Mouse (Mus musculus) cerebellum, adult 18-20 months (tissue): ENCODE measurements at regions not wholly inside any gene's neighbourhood (a gene's known extent, or its start where the extent isn't known, plus 50 kb on each side); places are given as distances from the start of the nearest gene placed in this dataset.

Source experiments
- DNase-seq, 2 experiments: peaks; one replicate each; pipeline ENCODE4 v3.0.0; 2021

- no peak for DNase-seq
Measured at GRCm38 (mm10) chr5:82472146-82472545, 882.8 kb downstream of the Tecrl start.

DNA sequence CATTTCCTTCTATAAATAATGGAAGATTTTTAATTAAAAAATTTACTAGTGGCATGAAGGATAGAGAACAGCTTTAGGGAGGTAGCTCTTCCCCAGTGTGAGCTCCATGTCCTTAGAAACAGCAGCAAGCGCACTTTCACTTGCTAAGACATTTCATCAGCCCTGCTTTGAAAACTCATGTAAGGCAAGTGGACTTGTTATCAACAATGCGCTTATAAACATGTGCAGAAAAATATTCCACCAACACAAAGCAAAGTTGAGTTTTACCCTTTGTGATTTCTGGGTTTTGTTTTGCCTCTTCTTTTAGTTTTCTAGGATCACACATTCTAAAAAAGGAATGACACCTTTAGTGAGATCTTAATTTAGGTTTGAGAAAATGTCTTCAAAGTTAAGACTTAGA, 890.7 kb downstream of the Tecrl start:
- no peak for DNase-seq

- DNase-seq, result no peak
Measured at GRCm38 (mm10) chr5:82441288-82441687, 913.7 kb downstream of the Tecrl start.

DNA sequence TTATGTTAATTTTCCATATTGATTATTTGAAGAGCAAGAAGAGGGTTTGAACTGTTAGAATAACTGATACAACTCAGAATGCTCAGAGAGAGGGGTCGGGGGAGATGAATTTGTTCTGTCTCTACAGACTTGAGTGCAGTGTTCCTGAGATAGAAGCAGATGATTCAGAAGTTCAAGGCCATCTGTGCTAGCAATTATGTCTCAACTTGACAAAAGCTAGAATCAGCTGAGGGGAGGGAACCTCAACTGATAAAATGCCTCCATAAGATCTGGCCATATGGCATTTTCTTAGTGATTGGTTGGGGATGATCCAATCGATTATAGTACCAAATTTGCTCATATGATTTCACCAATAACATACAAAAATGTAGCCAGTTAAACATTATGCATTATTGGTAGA, 914.9 kb downstream of the Tecrl start:
- no peak for DNase-seq

DNA sequence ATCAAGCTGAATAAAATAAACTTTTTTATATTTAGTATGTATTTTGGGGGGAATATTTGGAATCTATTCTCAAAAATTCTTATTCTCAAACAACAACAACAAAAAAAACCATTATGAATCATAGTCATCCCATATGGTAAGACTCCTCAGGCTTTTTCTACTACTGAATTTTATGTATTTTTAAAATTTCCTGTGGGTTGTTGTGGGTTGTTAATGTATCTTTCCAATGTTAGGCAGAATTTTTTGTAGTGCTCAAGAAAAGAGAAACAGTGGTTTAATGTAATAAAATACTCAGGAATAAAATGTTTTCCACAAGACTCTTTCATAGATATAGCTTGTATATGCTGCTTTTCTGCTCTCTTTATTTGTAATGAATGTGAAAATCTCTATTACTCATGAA, 934.6 kb downstream of the Tecrl start:
- no peak for DNase-seq

- DNase-seq, result no peak
Measured at GRCm38 (mm10) chr5:82396632-82397234, 958.3 kb downstream of the Tecrl start.

- no peak for DNase-seq
Measured at GRCm38 (mm10) chr5:82361624-82362023, 993.4 kb downstream of the Tecrl start.

- no peak for DNase-seq
Measured at GRCm38 (mm10) chr5:82356336-82356735, 998.7 kb downstream of the Tecrl start.

GRCm38 (mm10) chr5:82351089-82351488, 1003.9 kb downstream of the Tecrl start:
- DNase-seq, result no peak

DNA sequence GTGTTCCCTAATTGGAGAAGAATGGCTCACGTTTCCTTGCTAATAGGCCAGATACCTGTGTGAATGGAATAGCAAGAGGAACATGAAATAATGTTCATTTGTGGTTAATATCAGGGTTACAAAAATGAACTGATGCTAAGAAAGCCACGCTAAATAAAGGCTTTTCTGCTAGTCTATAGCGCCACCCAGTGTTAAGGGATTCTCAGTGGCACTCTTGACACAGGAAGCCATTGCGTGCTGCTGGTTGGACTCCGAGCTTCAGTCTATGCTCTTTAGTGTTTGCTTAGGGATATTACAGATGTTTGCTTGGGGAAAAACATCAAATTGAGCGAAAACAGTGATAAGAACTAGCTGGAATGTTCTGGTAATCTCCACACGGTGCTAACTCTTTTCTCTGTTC, 1008.3 kb downstream of the Tecrl start:
- peak; percentile 45 for DNase-seq

DNA sequence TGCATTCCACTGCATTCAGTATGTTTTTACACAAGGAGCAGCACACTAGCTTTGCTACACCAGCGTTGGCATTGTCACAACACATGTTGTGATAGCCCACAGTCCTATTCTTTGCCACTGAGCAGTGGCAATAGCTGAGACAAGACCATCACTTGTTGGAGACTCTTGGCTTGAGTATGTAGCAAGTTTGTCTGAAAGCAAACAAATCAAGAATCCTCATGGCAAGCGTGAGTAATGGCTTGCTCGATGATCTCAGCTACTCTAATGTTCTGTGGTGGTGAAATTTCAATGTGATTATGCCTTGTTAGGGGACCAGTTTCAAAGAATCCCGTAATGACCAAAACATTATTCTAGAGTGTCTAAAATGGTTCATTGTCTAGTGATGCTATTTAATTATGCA, 1030.6 kb downstream of the Tecrl start:
- no peak for DNase-seq

GRCm38 (mm10) chr5:82319709-82320333, 1035.2 kb downstream of the Tecrl start:
- DNase-seq, result no peak

- DNase-seq, result no peak
Measured at GRCm38 (mm10) chr5:82312054-82312453, 1042.9 kb downstream of the Tecrl start.

DNA sequence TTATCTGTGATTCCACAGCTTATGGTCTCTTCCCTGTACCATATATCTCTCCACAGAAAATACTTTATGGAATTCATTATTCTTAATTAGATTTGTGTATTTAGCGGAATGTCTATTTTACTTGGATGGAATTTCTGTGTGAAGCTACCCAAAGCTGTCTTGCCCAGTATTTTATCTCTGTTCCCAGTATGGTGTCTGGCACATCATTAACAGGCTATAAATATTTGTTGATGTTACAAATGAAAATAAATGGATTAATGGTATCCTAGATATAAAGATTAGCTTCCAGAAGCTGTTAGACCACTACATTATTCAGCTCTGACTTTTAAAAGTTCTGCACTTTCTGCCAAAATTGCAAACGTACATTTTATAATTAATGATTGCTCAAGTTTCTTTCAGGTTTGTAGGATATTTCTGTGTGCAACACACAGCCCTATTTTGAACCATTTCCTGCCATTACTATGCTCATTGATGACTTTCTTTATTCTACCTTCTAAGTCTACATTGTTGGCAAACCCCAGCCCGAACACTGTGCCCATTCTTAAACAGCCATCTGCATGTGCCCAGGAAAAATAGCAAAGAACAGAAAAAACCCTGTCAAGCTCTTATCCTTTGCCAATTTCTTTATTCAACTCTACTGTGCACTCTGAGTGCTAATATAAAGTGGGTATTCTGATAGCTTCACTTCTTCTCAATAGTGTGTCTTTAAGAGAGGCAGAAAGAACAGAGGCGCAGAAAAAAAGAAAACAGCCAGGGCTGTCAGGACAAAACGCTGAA, 1066.7 kb downstream of the Tecrl start:
- DNase-seq, result no peak

- no peak for DNase-seq
Measured at GRCm38 (mm10) chr5:82253356-82254104, 1101.5 kb downstream of the Tecrl start.

DNA sequence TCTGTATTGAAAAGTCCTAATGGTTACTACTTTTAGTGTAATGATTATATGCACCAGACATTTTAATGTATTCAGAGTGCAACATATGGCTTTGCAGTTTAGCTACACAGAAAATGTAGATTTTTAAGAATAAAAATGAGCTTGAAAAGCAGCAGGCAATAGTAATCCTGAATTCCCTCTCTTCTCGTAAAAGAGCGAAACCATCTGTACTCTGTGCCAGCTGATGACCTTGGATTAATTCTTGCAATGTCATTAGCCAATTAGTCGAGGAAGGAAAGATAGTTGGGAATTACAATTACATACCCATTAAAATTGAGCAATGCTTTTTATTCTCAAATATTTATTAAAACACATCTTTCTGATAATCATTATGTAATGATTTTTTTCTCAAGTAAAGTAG, 1128.7 kb downstream of the Tecrl start:
- no peak for DNase-seq

GRCm38 (mm10) chr5:82223622-82224021, 1131.4 kb downstream of the Tecrl start:
- no peak for DNase-seq

- no peak for DNase-seq
Measured at GRCm38 (mm10) chr5:82203606-82204005, 1151.4 kb downstream of the Tecrl start.
